Mouse (Mus musculus) hindbrain, embryonic 16.5 days (tissue): ENCODE data around the gene Serpinh1. TPM values are rescaled to one million over a fixed set of nuclear protein-coding genes. Genes with fewer than 3 reads are reported as not detected.

Experiments
- ATAC-seq: fragments of 200-750 bp; cut with Nextera tagmentation; 2 replicates; pipeline ENCODE4 v1.8.0; 2017; ENCODE audit warnings: moderate TSS enrichment, moderate library complexity
- H3K27ac ChIP-seq: fragments of 300-500 bp; sonication (generic); 2 replicates; pipeline ENCODE4 v1.5.1; 2014; ENCODE audit warnings: low read depth, mild to moderate bottlenecking, control low read depth, low read length, moderate library complexity
- H3K27me3 ChIP-seq: fragments of 300-500 bp; sonication (generic); replicated peaks from 2 replicates; pipeline ENCODE4 v1.6.1; 2014; ENCODE audit warnings: low read length; ENCODE audit not compliant: control insufficient read depth, insufficient read depth
- H3K36me3 ChIP-seq: fragments of 300-500 bp; sonication (generic); 2 replicates; pipeline ENCODE4 v1.6.1; 2014; ENCODE audit warnings: mild to moderate bottlenecking, low read length, moderate library complexity, mixed read lengths; ENCODE audit not compliant: control insufficient read depth, insufficient read depth
- H3K4me1 ChIP-seq: fragments of 300-500 bp; sonication (generic); 2 replicates; pipeline ENCODE4 v1.6.1; 2014; ENCODE audit warnings: low read depth, low read length; ENCODE audit not compliant: control insufficient read depth, insufficient read depth
- H3K4me2 ChIP-seq: fragments of 300-500 bp; sonication (generic); 2 replicates; pipeline ENCODE4 v1.6.1; 2014; ENCODE audit warnings: mild to moderate bottlenecking, low read length, control low read depth, moderate library complexity
- H3K4me3 ChIP-seq: fragments of 300-500 bp; sonication (generic); 2 replicates; pipeline ENCODE4 v1.5.1; 2014; ENCODE audit warnings: mild to moderate bottlenecking, low read length, control low read depth, moderate library complexity
- H3K9ac ChIP-seq: fragments of 300-500 bp; sonication (generic); 2 replicates; pipeline ENCODE4 v1.6.1; 2014; ENCODE audit warnings: low read depth, mild to moderate bottlenecking, control low read depth, low read length, moderate library complexity
- H3K9me3 ChIP-seq: fragments of 300-500 bp; sonication (generic); 2 replicates; pipeline ENCODE4 v1.6.1; 2014; ENCODE audit warnings: mild to moderate bottlenecking, low read length, moderate library complexity; ENCODE audit not compliant: control insufficient read depth
- WGBS: fragments of 180-500 bp; shearing (Covaris S2); extraction: QIAGEN DNeasy Blood & Tissue Kit; methylation state at CpG from one replicate; pipeline ENCODE4 v1.1.7; 2014; 5-methylcytosine and 5-hydroxymethylcytosine counted together
- polyA plus RNA-seq: library from polyadenylated mRNA; unstranded; fragments of >200 nt; fragmentation: Nextera tagmentation; extraction: Ambion mirVana; gene quantifications from 2 replicates; pipeline ENCODE4 v1.2.1, GENCODE M21; 2015

Gene Serpinh1
- polyA plus RNA-seq, 1 experiment from 2014 or later: 261 TPM

DNA sequence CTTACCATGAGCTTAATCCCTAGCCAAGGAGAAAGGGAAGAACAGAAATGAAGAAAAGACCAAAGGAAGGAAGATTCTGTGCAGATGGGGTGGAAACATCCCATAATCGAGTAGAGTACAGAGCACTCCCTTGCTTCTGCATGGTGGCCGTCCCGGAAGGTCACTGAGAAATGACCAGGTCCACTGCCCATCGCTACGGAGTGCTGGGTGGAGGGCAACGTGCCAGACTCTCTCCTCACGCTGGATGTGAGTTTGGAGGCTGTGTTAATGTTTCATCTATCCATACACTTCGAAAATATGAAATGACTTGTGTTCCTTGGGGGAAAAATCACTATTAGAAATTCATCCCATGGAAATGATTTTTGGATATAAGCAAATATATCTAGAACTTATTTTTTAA, 5.3 kb upstream of the Serpinh1 start:
- no peak for ATAC-seq
- Histone ChIP-seq H3K9ac (no peak overlapping the region; the same call in 1 of the 2 replicates), H3K27ac (no peak overlapping the region), H3K9me3 (no peaks in the 10 kb centered on the region), H3K4me3 (no peak overlapping the region), H3K27me3 (no peaks in the 10 kb centered on the region), H3K36me3 (no peaks in the 10 kb centered on the region), H3K4me1 (peaks cover 43% of the 10 kb centered on the region), H3K4me2 (no peak overlapping the region)
- WGBS: 88% methylated on average over 8 of the region's 8 CpGs

DNA sequence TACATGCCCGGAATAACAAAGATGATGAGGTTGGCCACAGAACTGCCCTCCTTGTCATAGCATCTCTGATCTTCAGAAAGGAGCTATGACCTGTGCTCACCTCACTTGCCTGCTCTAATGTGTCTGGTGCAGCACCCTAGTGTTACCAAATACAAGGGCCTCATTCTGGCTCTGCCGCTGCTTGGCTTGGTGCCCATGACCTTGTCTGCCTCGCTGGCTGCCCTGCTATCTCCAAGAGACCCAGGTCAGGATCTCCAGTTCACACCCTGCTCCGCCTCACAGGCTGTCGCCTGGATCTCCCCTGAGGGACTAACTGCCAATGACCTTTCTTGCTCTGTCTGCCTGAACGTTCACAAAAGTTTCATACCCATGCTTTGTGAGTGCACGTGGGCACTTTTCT, 4.2 kb upstream of the Serpinh1 start:
- peaks cover 50% of the 10 kb centered on the region for H3K4me1 ChIP-seq
- H3K9me3 ChIP-seq: no peaks in the 10 kb centered on the region
- H3K4me3 ChIP-seq: no peak overlapping the region
- WGBS: 49% methylated on average over 7 of the region's 7 CpGs
- H3K4me2 ChIP-seq: no peak overlapping the region
- ATAC-seq: no peak
- H3K27ac ChIP-seq: no peak overlapping the region
- no peaks in the 10 kb centered on the region for H3K36me3 ChIP-seq
- H3K9ac ChIP-seq: no peak overlapping the region
- H3K27me3 ChIP-seq: no peaks in the 10 kb centered on the region

- 35% methylated on average over 9 of the region's 9 CpGs for WGBS
- Histone ChIP-seq H3K36me3 (no peaks in the 10 kb centered on the region), H3K4me1 (peaks cover 58% of the 10 kb centered on the region), H3K27me3 (no peaks in the 10 kb centered on the region), H3K9ac (0 out of 2 replicates have a peak overlapping the region, but pooled peaks have one; percentile 46), H3K27ac (peak overlapping the region; percentile 67), H3K4me2 (no peak overlapping the region; the same call in 1 of the 2 replicates), H3K4me3 (no peak overlapping the region), H3K9me3 (no peaks in the 10 kb centered on the region)
- no peak for ATAC-seq
Observed at GRCm38 (mm10) chr7:99356244-99356930, 3.3 kb upstream of the Serpinh1 start.

DNA sequence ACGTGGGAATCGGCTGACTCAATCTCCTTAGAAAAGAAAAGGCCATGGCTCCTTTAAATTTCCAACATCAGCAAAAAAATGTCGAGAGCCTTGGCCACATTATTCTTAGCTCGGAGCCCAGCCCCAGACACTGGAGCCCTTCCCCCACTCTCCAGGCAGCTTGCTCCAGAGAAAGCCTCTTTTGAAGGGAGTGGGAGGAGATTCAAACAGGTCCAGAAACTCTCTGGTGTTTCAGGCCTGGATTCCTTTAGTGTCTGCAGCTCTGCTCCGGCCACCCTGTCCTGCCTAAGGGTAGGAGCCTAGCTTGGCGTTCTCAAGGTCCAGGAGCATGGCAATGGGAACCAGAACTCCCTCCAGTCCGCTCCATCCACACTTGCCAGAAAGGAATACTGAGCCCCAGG, 2.7 kb upstream of the Serpinh1 start:
- no peak overlapping the region for H3K4me3 ChIP-seq
- 6% methylated on average over 7 of the region's 7 CpGs for WGBS
- H3K4me1 ChIP-seq: peaks cover 58% of the 10 kb centered on the region
- peak overlapping the region; percentile 46 for H3K9ac ChIP-seq
- H3K9me3 ChIP-seq: no peaks in the 10 kb centered on the region
- H3K27me3 ChIP-seq: no peaks in the 10 kb centered on the region
- peak; percentile 18 for ATAC-seq
- peak overlapping the region; percentile 34 for H3K4me2 ChIP-seq
- H3K36me3 ChIP-seq: no peaks in the 10 kb centered on the region
- peak overlapping the region; percentile 67 for H3K27ac ChIP-seq

DNA sequence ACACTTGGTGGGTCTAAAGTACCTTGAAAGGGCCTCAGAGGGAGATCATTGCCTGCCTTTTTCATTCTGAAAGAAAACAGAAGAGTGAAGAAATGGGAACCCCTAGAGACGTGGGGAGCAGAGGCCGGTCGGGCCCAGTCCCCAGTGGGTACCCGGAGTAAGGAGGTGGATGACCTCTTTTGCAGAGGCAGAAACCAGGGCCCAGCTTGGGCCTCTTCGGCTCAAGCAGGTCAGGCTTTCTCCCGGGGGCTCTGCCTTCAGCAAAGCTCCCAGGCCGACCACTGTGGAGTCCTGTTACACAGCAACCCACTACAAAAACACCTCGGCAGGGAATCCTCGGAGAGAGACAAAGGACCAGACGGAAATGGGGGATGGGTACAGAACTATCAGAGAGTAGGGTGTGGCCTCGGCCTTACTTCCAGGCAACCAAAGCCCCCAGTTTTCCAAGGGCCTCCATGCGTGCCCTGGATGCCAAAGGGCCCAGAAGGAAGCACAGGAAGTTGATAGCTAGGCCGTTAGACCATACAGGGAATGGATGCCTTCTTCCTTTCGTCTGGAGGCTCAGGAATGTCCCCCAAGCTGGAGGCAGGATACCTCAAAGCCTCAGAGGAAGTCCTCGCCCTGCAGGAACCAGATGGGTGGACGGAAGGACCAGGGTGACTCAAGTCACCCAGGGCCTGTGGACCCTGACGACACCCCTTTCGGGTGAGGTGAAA, 1.1 kb downstream of the Serpinh1 start:
- H3K36me3 ChIP-seq: no peaks in the 10 kb centered on the region
- no peaks in the 10 kb centered on the region for H3K9me3 ChIP-seq
- ATAC-seq: peak; percentile 31; the same call in 1 of the 2 replicates
- H3K4me3 ChIP-seq: peak overlapping the region; percentile 41
- 7% methylated on average over 18 of the region's 18 CpGs for WGBS
- H3K9ac ChIP-seq: peak overlapping the region; percentile 59
- peaks cover 50% of the 10 kb centered on the region for H3K4me1 ChIP-seq
- no peaks in the 10 kb centered on the region for H3K27me3 ChIP-seq
- H3K4me2 ChIP-seq: peak overlapping the region; percentile 65
- H3K27ac ChIP-seq: peak overlapping the region; percentile 84

- peaks cover 4% of the 10 kb centered on the region; the same call in 1 of the 2 replicates for H3K36me3 ChIP-seq
- no peaks in the 10 kb centered on the region for H3K27me3 ChIP-seq
- WGBS: 12% methylated on average over 12 of the region's 12 CpGs
- peak overlapping the region; percentile 84 for H3K27ac ChIP-seq
- peak overlapping the region; percentile 41 for H3K4me3 ChIP-seq
- peak overlapping the region; percentile 65 for H3K4me2 ChIP-seq
- H3K9ac ChIP-seq: peak overlapping the region; percentile 59
- ATAC-seq: no peak
- H3K9me3 ChIP-seq: no peaks in the 10 kb centered on the region
- H3K4me1 ChIP-seq: peaks cover 43% of the 10 kb centered on the region
Observed at GRCm38 (mm10) chr7:99351104-99351801, 1.8 kb downstream of the Serpinh1 start.

DNA sequence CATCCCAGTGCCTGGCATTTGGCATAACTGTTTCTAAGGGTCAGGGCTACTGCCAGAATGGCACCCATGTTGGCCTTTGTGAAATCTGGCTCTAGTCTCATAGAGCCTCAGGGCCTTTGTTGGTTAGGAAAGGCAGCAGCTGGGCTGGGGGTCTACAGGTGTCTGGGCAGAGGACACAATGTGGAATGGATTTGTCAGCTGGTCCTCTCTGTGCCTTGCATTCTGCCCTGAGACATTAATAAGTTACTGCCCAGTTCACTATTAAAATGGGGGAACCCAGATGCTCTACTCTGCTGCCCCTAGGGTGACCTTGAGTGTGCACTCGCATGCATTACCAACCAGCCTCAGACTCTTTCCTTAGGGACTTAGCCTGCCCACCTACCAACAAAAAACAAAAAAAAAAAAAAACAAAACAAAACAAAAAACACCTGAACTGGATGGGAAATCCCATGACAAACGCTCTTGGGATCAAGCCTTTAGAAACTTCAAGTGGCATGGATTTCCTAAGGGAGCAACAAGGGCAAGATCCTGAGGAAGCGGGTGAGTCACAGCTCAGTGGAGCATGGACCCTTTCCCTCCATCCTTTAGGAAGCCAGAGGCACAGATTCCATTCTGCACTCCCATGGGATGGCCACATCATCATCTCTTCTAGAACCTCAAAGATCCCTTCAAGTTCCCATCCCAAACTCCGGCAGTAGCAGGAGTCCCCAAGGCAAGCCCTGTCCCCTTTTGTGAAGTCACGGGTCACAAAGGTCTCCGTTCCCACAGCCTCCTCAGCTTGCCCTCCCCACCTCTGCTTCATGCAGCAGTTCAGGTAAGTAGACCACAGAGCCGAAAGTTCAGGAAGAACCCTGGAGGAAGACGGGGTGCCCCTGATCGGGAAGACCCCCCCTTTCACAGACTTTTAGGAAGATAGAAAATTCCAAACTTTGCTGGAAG, 3.0 kb downstream of the Serpinh1 start:
- 66% methylated on average over 9 of the region's 9 CpGs for WGBS
- H3K36me3 ChIP-seq: peaks cover 4% of the 10 kb centered on the region; the same call in 1 of the 2 replicates
- no peak overlapping the region for H3K27ac ChIP-seq

GRCm38 (mm10) chr7:99348883-99349282, 4.2 kb downstream of the Serpinh1 start:
- no peak for ATAC-seq
- Histone ChIP-seq H3K27ac (no peak overlapping the region), H3K4me1 (peaks cover 27% of the 10 kb centered on the region), H3K9me3 (no peaks in the 10 kb centered on the region), H3K9ac (no peak overlapping the region), H3K4me3 (no peak overlapping the region), H3K36me3 (peaks cover 4% of the 10 kb centered on the region; the same call in 1 of the 2 replicates), H3K4me2 (no peak overlapping the region), H3K27me3 (no peaks in the 10 kb centered on the region)
- 97% methylated on average over 26 of the region's 26 CpGs for WGBS

More for the DNA sequence above, 3.0 kb downstream of the Serpinh1 start:
- H3K27me3 ChIP-seq: no peaks in the 10 kb centered on the region
- ATAC-seq: no peak
- peak overlapping the region; percentile 14; the same call in 1 of the 2 replicates for H3K4me3 ChIP-seq
- H3K9me3 ChIP-seq: no peaks in the 10 kb centered on the region
- H3K4me2 ChIP-seq: peak overlapping the region; percentile 65
- H3K9ac ChIP-seq: peak overlapping the region; percentile 17; the same call in 1 of the 2 replicates
- H3K4me1 ChIP-seq: peaks cover 31% of the 10 kb centered on the region
